Mouse (Mus musculus) bone marrow, adult 2 months (tissue): ENCODE results near the gene Fer1l4.

Experiments used
- CTCF ChIP-seq: fragments of 200-500 bp; IDR thresholded peaks from 2 replicates; pipeline ENCODE4 v1.5.1; 2011; ENCODE audit warnings: low read length, control low read depth; ENCODE audit not compliant: control insufficient read depth, insufficient read depth
- POLR2A ChIP-seq: fragments of 200-500 bp; IDR thresholded peaks from 2 replicates; pipeline ENCODE4 v1.6.1; 2011; ENCODE audit warnings: low read depth, mild to moderate bottlenecking, control low read depth, low read length, borderline replicate concordance; ENCODE audit not compliant: control insufficient read depth

DNA sequence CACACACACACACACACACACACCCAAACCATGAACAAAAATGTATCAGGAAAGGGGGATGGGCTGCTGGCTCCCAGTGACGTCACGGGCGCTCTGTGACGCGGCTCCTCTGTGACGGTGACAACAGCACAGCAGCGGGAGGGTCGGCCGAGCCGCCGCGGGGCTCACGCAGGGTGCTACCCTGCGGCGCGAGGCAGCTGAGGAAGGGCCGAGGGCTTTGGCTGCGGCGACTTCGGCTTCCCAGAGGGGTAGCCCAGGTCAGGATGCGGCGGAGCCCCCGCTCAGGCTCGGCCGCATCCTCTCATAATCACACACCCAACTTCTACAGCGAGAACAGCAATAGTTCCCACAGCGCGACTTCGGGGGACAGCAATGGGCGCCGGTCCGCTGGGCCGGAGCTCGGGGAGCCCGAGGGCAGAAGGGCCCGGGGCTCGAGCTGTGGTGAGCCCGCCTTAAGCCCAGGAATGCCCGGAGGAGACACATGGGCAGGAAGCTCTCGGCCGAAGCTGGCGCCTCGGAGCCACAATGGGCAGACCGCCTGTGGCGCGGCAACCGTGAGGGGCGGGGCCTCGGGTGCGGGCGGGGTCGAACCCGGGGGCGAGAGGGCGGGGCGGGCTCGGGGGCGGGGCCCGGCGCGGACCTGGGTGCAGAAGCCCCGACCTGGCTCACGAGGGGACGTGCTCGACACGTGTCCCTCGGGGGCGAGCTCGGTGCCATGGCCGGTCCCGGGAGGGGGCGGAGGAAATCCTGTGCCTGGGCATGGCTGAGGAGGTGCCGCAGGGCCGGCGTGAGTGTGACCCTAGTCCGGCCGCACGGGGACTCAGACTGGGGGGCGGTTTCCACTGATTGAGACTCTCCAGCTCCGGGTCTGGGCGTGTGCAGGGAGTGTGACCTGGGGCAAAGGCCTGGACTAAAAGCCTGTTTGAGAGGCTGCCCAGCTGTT, 12.6 kb upstream of the Fer1l4 start, which contains the start of gene Spag4:
- TF ChIP-seq POLR2A, result no peak
- TF ChIP-seq CTCF, result no peak
